Mouse (Mus musculus): ENCODE measurements around the gene Cdc25a. TPM values are rescaled to one million over a fixed set of nuclear protein-coding genes. Genes with fewer than 3 reads are reported as not detected.
A peak's percentile ranks its signal among the peaks of the same experiment; 100 is the strongest.

Cdc25a gene
- total RNA-seq, 2 experiments from 2014 or later: 4.6 to 4.9 TPM

GRCm38 (mm10) chr9:109892651-109893250, 17.4 kb downstream of the Cdc25a start:
- peak; percentile 39 to 83 for DNase-seq (ENCODE audit: low spot score in 2 of 2)

GRCm38 (mm10) chr9:109894413-109895090, 19.2 kb downstream of the Cdc25a start:
- DNase-seq (ENCODE audit: low spot score in 2 of 2): peak; percentile 69 to 78

GRCm38 (mm10) chr9:109895593-109895992, 20.2 kb downstream of the Cdc25a start:
- DNase-seq (ENCODE audit: low spot score in 2 of 2): peak in 1 of 2 experiments; percentile 34

GRCm38 (mm10) chr9:109896253-109897150, 21.1 kb downstream of the Cdc25a start:
- DNase-seq (ENCODE audit: low spot score in 2 of 2): no peak

- DNase-seq (ENCODE audit: low spot score in 2 of 2): no peak
Observed at GRCm38 (mm10) chr9:109898027-109898426, 22.6 kb downstream of the Cdc25a start.

GRCm38 (mm10) chr9:109899361-109899760, 24.0 kb downstream of the Cdc25a start:
- no peak for DNase-seq (ENCODE audit: low spot score in 2 of 2)

GRCm38 (mm10) chr9:109899774-109900173, 24.4 kb downstream of the Cdc25a start:
- DNase-seq (ENCODE audit: low spot score in 2 of 2): no peak

GRCm38 (mm10) chr9:109900604-109901003, 25.2 kb downstream of the Cdc25a start:
- no peak for DNase-seq (ENCODE audit: low spot score in 2 of 2)

GRCm38 (mm10) chr9:109902246-109902645, 26.9 kb downstream of the Cdc25a start:
- no peak for DNase-seq (ENCODE audit: low spot score in 2 of 2)

GRCm38 (mm10) chr9:109902740-109903139, 27.4 kb downstream of the Cdc25a start:
- no peak for DNase-seq (ENCODE audit: low spot score in 2 of 2)

- DNase-seq (ENCODE audit: low spot score in 2 of 2): no peak
Observed at GRCm38 (mm10) chr9:109907300-109907699, 31.9 kb downstream of the Cdc25a start.

- DNase-seq (ENCODE audit: low spot score in 2 of 2): no peak
Observed at GRCm38 (mm10) chr9:109907774-109908465, 32.5 kb downstream of the Cdc25a start.

GRCm38 (mm10) chr9:109909102-109909501, 33.7 kb downstream of the Cdc25a start:
- DNase-seq (ENCODE audit: low spot score in 2 of 2): no peak

- no peak for DNase-seq (ENCODE audit: low spot score in 2 of 2)
Observed at GRCm38 (mm10) chr9:109909926-109910325, 34.5 kb downstream of the Cdc25a start.

GRCm38 (mm10) chr9:109911779-109912178, 36.4 kb downstream of the Cdc25a start:
- DNase-seq (ENCODE audit: low spot score in 2 of 2): no peak

GRCm38 (mm10) chr9:109914269-109914926, 39.0 kb downstream of the Cdc25a start:
- no peak for DNase-seq (ENCODE audit: low spot score in 2 of 2)

- no peak for DNase-seq (ENCODE audit: low spot score in 2 of 2)
Observed at GRCm38 (mm10) chr9:109917931-109918330, 42.6 kb downstream of the Cdc25a start.

GRCm38 (mm10) chr9:109929131-109929530, 53.8 kb downstream of the Cdc25a start:
- no peak for DNase-seq (ENCODE audit: low spot score in 2 of 2)

- no peak for DNase-seq (ENCODE audit: low spot score in 2 of 2)
Observed at GRCm38 (mm10) chr9:109930063-109930462, 54.7 kb downstream of the Cdc25a start.

GRCm38 (mm10) chr9:109930752-109931151, 55.4 kb downstream of the Cdc25a start:
- no peak for DNase-seq (ENCODE audit: low spot score in 2 of 2)

Measured in layer of hippocampus, adult 18-20 months (tissue).